Mouse (Mus musculus): ENCODE results near the gene Zfhx2.

DNA sequence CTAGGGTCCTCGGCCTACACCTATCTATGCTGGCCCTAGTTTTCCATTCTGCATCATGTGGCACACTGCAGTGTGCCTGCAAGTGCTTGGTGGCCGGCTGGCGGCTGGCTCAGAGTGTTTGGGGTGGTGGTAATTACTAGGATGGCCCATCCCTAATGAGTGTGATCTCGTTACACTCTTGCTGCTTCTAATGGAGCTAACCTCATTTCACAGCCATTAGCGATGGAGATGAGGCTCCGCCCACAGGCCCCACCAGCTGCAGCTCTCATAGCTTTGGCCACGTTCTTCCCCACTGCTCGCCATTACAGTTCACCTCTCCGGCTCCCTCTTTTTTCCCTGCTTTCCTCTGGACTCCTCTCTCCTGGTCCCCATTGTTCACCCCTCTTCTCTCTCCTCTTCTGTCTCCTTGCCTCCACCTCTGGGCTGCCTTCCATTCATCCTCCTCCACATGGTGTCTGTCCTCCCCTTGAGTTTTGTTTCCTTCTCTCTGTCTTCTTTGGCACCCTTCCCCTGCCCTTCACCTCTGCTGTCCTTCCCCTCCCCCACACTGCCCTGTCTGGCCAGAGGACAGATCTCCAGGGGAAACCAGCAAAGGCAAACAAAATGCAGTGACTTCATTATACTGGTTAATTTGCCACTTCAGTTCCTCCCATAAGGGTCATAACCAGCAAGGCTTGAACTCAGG, 6.7 kb downstream of the Zfhx2 start:
- TF ChIP-seq CTCF (IDR thresholded peaks at IDR 0.05; ENCODE audit: low read depth) (no peak), EP300 (IDR thresholded peaks at IDR 0.05; ENCODE audit: low read depth) (no peak)

Measured in heart, postnatal 0 days (tissue).